Mouse (Mus musculus): ENCODE measurements around the gene Ctsw.

The Ctsw gene

DNA sequence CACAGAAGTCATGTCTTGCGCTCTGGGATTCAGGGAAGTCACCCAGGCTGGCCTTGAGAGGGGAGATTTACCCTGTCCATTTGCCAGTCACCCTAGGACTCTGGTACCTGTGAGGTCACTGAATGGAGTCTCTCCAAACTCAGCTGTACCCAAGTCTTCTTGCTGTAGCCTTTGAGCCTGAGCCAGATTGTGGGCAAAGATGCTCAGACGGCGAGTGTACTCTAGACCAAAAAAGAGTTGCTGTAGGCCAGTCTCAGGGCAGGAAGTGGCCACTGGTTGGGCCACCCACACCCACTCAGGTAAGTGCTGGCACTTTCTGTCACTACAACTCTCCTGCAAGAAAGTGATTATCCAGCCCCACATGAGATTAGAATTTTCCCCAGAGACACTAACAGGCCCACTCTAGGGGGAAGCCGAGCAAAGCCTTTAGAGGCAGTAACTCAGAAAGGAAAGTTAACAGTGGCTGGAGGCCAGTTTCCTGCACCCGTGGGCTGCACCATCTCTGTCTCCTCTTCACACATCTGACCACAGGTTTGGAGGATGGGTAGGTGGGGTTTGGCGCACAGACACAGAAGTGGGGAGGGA is 1.3 kb downstream of the Ctsw start:
- in situ Hi-C loops (cut with MboI; ENCODE audit: unreplicated experiment in 2 of 2) = no loop called here

DNA sequence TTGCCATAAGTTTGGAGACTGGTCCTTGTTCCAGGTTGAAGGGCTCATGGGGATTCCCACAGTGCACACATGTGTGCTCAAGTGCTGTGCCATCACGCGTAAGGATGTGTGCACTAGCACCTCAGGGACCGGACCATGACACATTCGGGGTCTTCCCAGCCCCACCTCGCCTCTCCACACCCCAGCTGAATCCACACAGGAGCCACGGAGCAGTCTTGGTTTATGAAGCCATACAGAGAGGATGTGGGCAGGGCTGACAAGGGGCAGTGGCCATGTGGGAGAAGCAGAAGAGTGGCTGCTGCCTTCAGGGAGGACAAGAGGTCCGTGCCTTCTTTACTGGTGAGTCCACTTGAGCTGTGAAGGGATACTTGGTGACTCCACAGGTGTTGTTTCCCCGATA is 3.3 kb downstream of the Ctsw start:
- in situ Hi-C loops (cut with MboI; ENCODE audit: unreplicated experiment in 2 of 2) = no loop called here

DNA sequence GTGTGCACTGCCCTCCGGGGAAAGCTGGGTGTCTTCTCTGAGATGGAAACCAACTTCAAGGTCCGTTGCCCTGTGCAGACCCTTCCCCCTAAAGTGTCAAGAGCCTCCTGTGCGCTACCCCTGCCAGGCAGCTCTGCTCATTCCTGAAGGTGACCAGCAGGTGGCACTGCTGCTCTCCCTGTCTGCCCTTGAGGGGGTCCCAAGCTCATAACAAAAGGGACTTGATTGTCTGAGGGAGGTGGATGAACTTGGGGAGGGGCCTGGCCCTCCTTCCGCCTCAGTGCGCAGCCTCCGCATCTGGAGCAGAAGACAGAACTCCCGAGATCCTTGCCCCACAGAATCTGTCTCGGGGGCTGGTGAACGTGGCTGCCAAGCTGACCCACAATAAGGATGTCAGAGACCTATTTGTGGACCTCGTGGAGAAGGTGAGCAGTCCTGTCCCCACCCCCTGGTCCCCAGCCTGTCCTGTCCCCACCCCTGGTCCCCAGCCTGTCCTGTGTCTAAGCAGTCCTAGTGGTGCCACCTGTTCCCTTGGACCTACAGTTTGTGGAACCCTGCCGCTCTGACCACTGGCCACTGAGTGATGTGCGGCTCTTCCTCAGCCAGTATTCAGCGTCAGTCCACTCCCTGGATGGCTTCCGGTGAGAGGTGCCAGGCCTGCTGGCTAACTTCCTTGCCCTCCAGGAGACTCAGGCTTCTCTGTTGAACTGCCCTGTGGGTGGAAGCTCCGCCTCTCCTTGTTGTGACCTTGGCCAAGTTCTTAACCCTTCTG is 4.3 kb downstream of the Ctsw start:
- in situ Hi-C loops (cut with MboI; ENCODE audit: unreplicated experiment in 2 of 2) = no loop called here

- in situ Hi-C loops (cut with MboI; ENCODE audit: unreplicated experiment in 2 of 2) = no loop called here
Observed at GRCm38 (mm10) chr19:5463212-5463611, 5.1 kb downstream of the Ctsw start.

GRCm38 (mm10) chr19:5461411-5461810 is 6.9 kb downstream of the Ctsw start:
- in situ Hi-C loops (cut with MboI; ENCODE audit: unreplicated experiment in 2 of 2) = no loop called here

DNA sequence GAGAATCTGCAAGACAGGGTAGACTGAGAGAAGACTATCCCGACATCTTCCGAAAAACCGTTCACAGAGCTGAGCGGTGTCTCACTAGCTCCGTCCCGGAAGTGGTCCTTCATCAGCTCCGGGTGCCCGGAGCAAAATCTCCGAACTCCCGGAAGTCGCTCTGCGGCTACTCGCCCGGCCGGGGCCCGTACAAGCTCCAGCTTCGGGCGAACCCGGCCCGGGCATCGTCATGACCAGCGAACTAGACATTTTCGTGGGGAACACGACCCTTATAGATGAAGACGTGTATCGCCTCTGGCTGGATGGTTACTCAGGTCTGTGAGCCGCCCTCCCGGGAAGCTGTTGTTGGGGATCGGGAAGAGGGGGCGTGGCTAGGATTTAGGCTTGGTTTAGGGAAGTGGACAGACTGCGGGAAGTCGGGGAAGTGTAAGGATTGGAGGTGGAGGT is 7.8 kb downstream of the Ctsw start, which contains the start of gene Fibp:
TSS of gene Fibp (plus strand) at position 151 of the 447 bp plus-strand sequence.
- in situ Hi-C loops (cut with MboI; ENCODE audit: unreplicated experiment in 2 of 2) = no loop called here

DNA sequence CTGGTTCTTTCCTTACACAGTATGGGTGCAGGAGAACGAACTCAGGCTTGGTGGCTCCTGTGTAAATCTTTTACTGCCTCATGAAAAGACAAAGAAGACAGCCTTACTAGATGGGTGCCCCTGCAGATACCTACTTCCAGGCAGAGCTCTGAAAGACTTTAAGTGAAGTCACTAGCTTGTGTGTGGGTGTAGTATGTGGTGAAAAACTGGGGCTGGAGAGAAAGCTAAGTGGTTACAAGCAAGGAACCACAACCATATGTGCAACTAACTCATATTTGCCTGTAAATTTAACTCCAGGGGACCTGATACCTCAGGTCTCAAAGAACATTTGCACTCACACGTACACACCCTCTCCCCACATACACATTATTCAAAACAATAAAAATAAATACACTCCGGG is 8.4 kb downstream of the Ctsw start:
- in situ Hi-C loops (cut with MboI; ENCODE audit: unreplicated experiment in 2 of 2) = no loop called here

- in situ Hi-C loops (cut with MboI; ENCODE audit: unreplicated experiment in 2 of 2) = no loop called here
Observed at GRCm38 (mm10) chr19:5459019-5459418, 9.3 kb downstream of the Ctsw start.

GRCm38 (mm10) chr19:5457746-5458442 is 10.4 kb downstream of the Ctsw start, which contains the start of gene Ccdc85b:
Gene Ccdc85b, minus strand, starts transcription at chr19:5457894.
- in situ Hi-C loops (cut with MboI; ENCODE audit: unreplicated experiment in 2 of 2) = no loop called here

GRCm38 (mm10) chr19:5456922-5457745 is 11.2 kb downstream of the Ctsw start:
- in situ Hi-C loops (cut with MboI; ENCODE audit: unreplicated experiment in 2 of 2) = no loop called here

- in situ Hi-C loops (cut with MboI; ENCODE audit: unreplicated experiment in 2 of 2) = no loop called here
Observed at GRCm38 (mm10) chr19:5456241-5456921, 11.9 kb downstream of the Ctsw start.

GRCm38 (mm10) chr19:5455568-5455967 is 12.7 kb downstream of the Ctsw start:
- in situ Hi-C loops (cut with MboI; ENCODE audit: unreplicated experiment in 2 of 2) = no loop called here

DNA sequence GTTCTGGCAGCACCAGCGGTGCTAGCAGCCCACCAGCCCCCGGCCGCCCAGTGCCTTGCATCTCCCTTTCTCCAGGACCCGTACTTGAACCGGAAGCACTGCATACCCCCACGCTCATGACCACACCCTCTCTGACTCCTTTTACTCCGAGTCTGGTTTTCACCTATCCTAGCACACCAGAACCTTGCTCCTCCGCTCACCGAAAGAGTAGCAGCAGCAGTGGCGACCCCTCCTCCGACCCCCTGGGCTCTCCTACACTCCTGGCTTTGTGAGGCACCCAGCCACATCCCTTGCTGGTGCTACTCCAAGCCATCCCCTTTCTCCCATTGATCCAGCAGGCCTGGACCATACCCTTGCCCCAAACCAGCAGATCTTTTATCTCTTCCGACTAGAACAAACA is 13.3 kb downstream of the Ctsw start:
- in situ Hi-C loops (cut with MboI; ENCODE audit: unreplicated experiment in 2 of 2) = no loop called here

- in situ Hi-C loops (cut with MboI; ENCODE audit: unreplicated experiment in 2 of 2) = no loop called here
Observed at GRCm38 (mm10) chr19:5451766-5452165, 16.5 kb downstream of the Ctsw start.

- in situ Hi-C loops (cut with MboI; ENCODE audit: unreplicated experiment in 2 of 2) = no loop called here
Observed at GRCm38 (mm10) chr19:5449673-5450072, 18.6 kb downstream of the Ctsw start.

- in situ Hi-C loops (cut with MboI; ENCODE audit: unreplicated experiment in 2 of 2) = no loop called here
Observed at GRCm38 (mm10) chr19:5448354-5449150, 19.8 kb downstream of the Ctsw start.

DNA sequence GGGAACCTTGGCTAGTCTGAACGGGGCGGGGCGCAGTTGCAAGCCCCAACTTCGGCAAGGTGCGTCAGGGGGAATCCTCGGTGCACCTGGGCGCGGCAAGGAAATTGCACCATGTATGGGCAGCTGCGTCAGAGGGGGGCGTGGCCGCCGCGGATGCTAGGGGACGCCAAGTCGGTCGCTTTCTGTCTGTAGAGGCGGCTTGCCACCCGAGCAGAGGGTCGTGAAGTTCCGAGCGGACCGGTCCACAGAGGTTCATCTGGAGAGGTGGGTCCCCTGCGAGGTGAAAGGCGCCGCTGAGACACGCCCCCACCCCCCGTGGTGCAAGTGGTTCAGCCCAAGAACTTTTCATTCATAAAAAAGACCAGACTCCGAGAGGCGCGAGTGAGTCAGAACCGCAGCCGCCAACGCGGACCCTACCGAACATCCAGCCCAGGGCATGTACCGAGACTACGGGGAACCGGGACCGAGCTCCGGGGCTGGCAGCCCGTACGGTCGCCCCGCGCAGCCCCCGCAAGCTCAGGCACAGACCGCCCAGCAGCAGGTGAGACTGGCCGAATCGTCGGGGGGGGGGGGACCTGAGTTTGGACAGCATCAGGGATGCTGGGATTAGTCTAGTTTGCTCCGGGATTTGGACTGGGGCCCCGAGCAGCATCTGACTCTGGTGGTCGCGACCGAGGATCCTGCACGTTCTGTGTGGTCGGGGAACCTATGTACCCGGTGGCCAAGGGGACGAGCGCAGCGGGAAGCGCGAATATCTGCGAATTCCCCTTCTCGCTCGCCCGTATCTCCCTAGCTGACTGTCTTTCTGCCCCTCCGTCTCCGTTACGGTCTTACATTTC is 20.6 kb downstream of the Ctsw start, which contains the start of gene Fosl1:
TSS of gene Fosl1 (plus strand) at position 33 of the 839 bp plus-strand sequence.
- in situ Hi-C loops (cut with MboI; ENCODE audit: unreplicated experiment in 2 of 2) = no loop called here

- in situ Hi-C loops (cut with MboI; ENCODE audit: unreplicated experiment in 2 of 2) = no loop called here
Observed at GRCm38 (mm10) chr19:5445747-5446146, 22.6 kb downstream of the Ctsw start.
